Mouse (Mus musculus) CH12.LX (cell line): Measurements from ENCODE around the gene Zfhx3. TPM values are rescaled to one million over a fixed set of nuclear protein-coding genes. Genes with fewer than 3 reads are reported as not detected.

Experiments used
- DNase-seq: peaks from one replicate; pipeline ENCODE4 v3.0.0-alpha.2; 2013; ENCODE audit errors: extremely low read depth
- H3K27ac ChIP-seq: 2 replicates; pipeline ENCODE4 v1.5.1; 2012; ENCODE audit warnings: low read depth, mild to moderate bottlenecking, control low read depth, moderate library complexity; ENCODE audit not compliant: insufficient read depth
- H3K27me3 ChIP-seq: replicated peaks from 2 replicates; pipeline ENCODE3; 2012; ENCODE audit warnings: inconsistent platforms
- H3K36me3 ChIP-seq, 2 experiments: replicated peaks in 1 of 2; 2 replicates each; pipeline versions ENCODE3 to v1.6.1; 2012; ENCODE audit warnings: inconsistent platforms in 1 of 2, low read length in 1 of 2, mild to moderate bottlenecking in 1 of 2, mixed read lengths in 1 of 2, moderate library complexity in 1 of 2; ENCODE audit not compliant: control insufficient read depth in 1 of 2, insufficient read depth in 1 of 2
- H3K4me1 ChIP-seq, 2 experiments: 2 replicates each; pipeline ENCODE4 v1.6.1; 2012; ENCODE audit warnings: inconsistent platforms in 1 of 2, moderate library complexity in 1 of 2; ENCODE audit not compliant: insufficient read depth in 2 of 2, control insufficient read depth in 1 of 2
- H3K4me2 ChIP-seq: 2 replicates; pipeline ENCODE4 v1.6.1; 2012; ENCODE audit warnings: low read depth, mild to moderate bottlenecking, control low read depth; ENCODE audit not compliant: poor library complexity, insufficient read depth, severe bottlenecking
- H3K4me3 ChIP-seq, 3 experiments: fragments of 150-350 bp in 1 of 3; sonication (generic) in 1 of 3; replicated peaks in 1 of 3; 2 replicates each; pipeline versions ENCODE3 to v1.5.1; 2011 to 2012; ENCODE audit warnings: low read depth in 2 of 3, low read length in 2 of 3, mild to moderate bottlenecking in 2 of 3, moderate library complexity in 2 of 3, control low read depth in 1 of 3, improper control_type of control experiment in 1 of 3, inconsistent platforms in 1 of 3, mixed read lengths in 1 of 3; ENCODE audit not compliant: poor library complexity in 1 of 3
- H3K79me2 ChIP-seq: replicated peaks from 2 replicates; pipeline ENCODE4 v1.6.1; 2012; ENCODE audit warnings: mild to moderate bottlenecking, moderate library complexity; ENCODE audit not compliant: control insufficient read depth, poor library complexity, insufficient read depth, severe bottlenecking; ENCODE audit errors: extremely low read depth
- H3K9ac ChIP-seq: 2 replicates; pipeline ENCODE4 v1.6.1; 2012; ENCODE audit warnings: low read depth, mild to moderate bottlenecking, control low read depth, moderate library complexity; ENCODE audit not compliant: insufficient read depth
- H3K9me3 ChIP-seq: replicated peaks from 2 replicates; pipeline ENCODE3; 2012; ENCODE audit warnings: low read length, inconsistent platforms, mixed read lengths
- CHD1 ChIP-seq: IDR thresholded peaks from 2 replicates; pipeline ENCODE4 v1.6.1; 2012; ENCODE audit warnings: low read depth, low read length, improper control_type of control experiment, inconsistent platforms
- CHD2 ChIP-seq: IDR thresholded peaks from 2 replicates; pipeline ENCODE4 v1.6.1; 2011; ENCODE audit warnings: low read length, improper control_type of control experiment
- ELF1 ChIP-seq: IDR thresholded peaks from 2 replicates; pipeline ENCODE4 v1.6.1; 2014; ENCODE audit warnings: low read depth, mild to moderate bottlenecking, inconsistent platforms, low read length, improper control_type of control experiment
- HCFC1 ChIP-seq: IDR thresholded peaks from 2 replicates; pipeline ENCODE4 v1.6.1; 2012; ENCODE audit warnings: low read depth, mild to moderate bottlenecking, inconsistent platforms, low read length, improper control_type of control experiment
- IRF4 ChIP-seq: IDR thresholded peaks from 2 replicates; pipeline ENCODE4 v1.6.1; 2014; ENCODE audit warnings: low read depth, mild to moderate bottlenecking, inconsistent platforms, low read length, improper control_type of control experiment
- KAT2A ChIP-seq: IDR thresholded peaks from 2 replicates; pipeline ENCODE4 v1.6.1; 2012; ENCODE audit warnings: low read length, improper control_type of control experiment, inconsistent platforms; ENCODE audit not compliant: insufficient replicate concordance
- MAX ChIP-seq: IDR thresholded peaks from 2 replicates; pipeline ENCODE4 v1.6.1; 2011; ENCODE audit warnings: low read length, improper control_type of control experiment
- RCOR1 ChIP-seq: conservative IDR thresholded peaks from 2 replicates; pipeline ENCODE4 v1.6.1; 2012; ENCODE audit warnings: low read depth, mild to moderate bottlenecking, inconsistent platforms, low read length, improper control_type of control experiment
- SIN3A ChIP-seq: IDR thresholded peaks from 2 replicates; pipeline ENCODE4 v1.6.1; 2012; ENCODE audit warnings: low read length, improper control_type of control experiment, inconsistent platforms
- SMC3 ChIP-seq: IDR thresholded peaks from 2 replicates; pipeline ENCODE4 v1.6.1; 2011; ENCODE audit warnings: low read depth, low read length, improper control_type of control experiment
- UBTF ChIP-seq: IDR thresholded peaks from 2 replicates; pipeline ENCODE4 v1.6.1; 2012; ENCODE audit warnings: low read depth, mild to moderate bottlenecking, inconsistent platforms, low read length, improper control_type of control experiment, moderate library complexity
- USF2 ChIP-seq: conservative IDR thresholded peaks from 2 replicates; pipeline ENCODE4 v1.6.1; 2011; ENCODE audit warnings: low read depth, low read length, improper control_type of control experiment
- ZC3H11A ChIP-seq: IDR thresholded peaks from 2 replicates; pipeline ENCODE4 v1.6.1; 2012; ENCODE audit warnings: low read depth, mild to moderate bottlenecking, inconsistent platforms, low read length, improper control_type of control experiment
- dilution Hi-C: fragments of 300-500 bp; cut with MboI; formaldehyde crosslinking; loops from 2 replicates; pipeline ENCODE4 v1.14.3; 2020; ENCODE audit warnings: low sequenced_read_pairs; ENCODE audit not compliant: extremely low pct_unique_long_range_greater_than_20kb, extremely low pct_ligation_motif_present
- in situ Hi-C: fragments of 300-500 bp; cut with MboI; formaldehyde crosslinking; loops from 3 replicates; pipeline ENCODE4 v1.14.3; 2019; ENCODE audit warnings: low sequenced_read_pairs, low pct_ligation_motif_present, low pct_unique_long_range_greater_than_20kb, mixed read lengths
- polyA plus RNA-seq: library from polyadenylated mRNA; unstranded; fragments of >175 nt; gene quantifications from 2 replicates; pipeline ENCODE4 v1.2.1, GENCODE M21; 2012; ENCODE audit warnings: low read depth; ENCODE audit not compliant: insufficient read length
- total RNA-seq, 2 experiments: library from RNA; depleted of rRNA; stranded (reverse); fragments of 300-350 nt in 1 of 2; fragments of >200 nt in 1 of 2; gene quantifications; 2 replicates each; pipeline ENCODE4 v1.2.3; 2012 to 2014

Zfhx3 gene
- total and polyA plus RNA-seq, 3 experiments: 0.05 to 0.76 (median 0.68) TPM

GRCm38 (mm10) chr8:108896468-108897346 lies 954.3 kb downstream of the Zfhx3 start:
- no peak for TF ChIP-seq ZC3H11A
- Histone ChIP-seq H3K9me3 (no peaks in the 10 kb centered on the region), H3K9ac (no peak overlapping the region), H3K36me3 (no peaks in the 10 kb centered on the region), H3K4me1 (peaks cover 2 to 4% of the 10 kb centered on the region in 2 experiments; a peak in 3 of 4 replicates), H3K79me2 (no peaks in the 10 kb centered on the region), H3K4me2 (no peak overlapping the region), H3K4me3 (no peak overlapping the region), H3K27ac (no peak overlapping the region), H3K27me3 (no peaks in the 10 kb centered on the region)
- dilution Hi-C loops (no loop called here), in situ Hi-C loops (no loop called here)
- DNase-seq: no peak

GRCm38 (mm10) chr8:108897347-108898100 lies 955.1 kb downstream of the Zfhx3 start:
- dilution Hi-C loops: no loop called here
- Histone ChIP-seq H3K9me3 (no peaks in the 10 kb centered on the region), H3K4me1 (peaks cover 0 to 2% of the 10 kb centered on the region in 2 experiments; a peak in 1 of 4 replicates), H3K4me2 (no peak overlapping the region), H3K27ac (no peak overlapping the region), H3K9ac (no peak overlapping the region), H3K36me3 (no peaks in the 10 kb centered on the region), H3K27me3 (no peaks in the 10 kb centered on the region), H3K4me3 (no peak overlapping the region), H3K79me2 (no peaks in the 10 kb centered on the region)
- no peak for DNase-seq
- TF ChIP-seq CHD1 (no peak), MAX (no peak), CHD2 (no peak), SMC3 (no peak), SIN3A (no peak)
- in situ Hi-C loops: no loop called here

- no peaks in the 10 kb centered on the region for H3K36me3 ChIP-seq
- H3K27ac ChIP-seq: no peak overlapping the region
- no peaks in the 10 kb centered on the region for H3K9me3 ChIP-seq
- H3K4me3 ChIP-seq: no peak overlapping the region
- no peak overlapping the region for H3K9ac ChIP-seq
- in situ Hi-C loops: no loop called here
- H3K4me2 ChIP-seq: no peak overlapping the region
- no peaks in the 10 kb centered on the region for H3K27me3 ChIP-seq
- TF ChIP-seq UBTF (no peak), RCOR1 (no peak), SIN3A (no peak), IRF4 (no peak), HCFC1 (no peak), KAT2A (no peak), ZC3H11A (no peak), ELF1 (no peak), USF2 (no peak)
- TF ChIP-seq, all 38 proteins: peak for 0
- dilution Hi-C loops: no loop called here
- H3K79me2 ChIP-seq: no peaks in the 10 kb centered on the region
- DNase-seq: no peak
- peaks cover 0 to 2% of the 10 kb centered on the region in 2 experiments; a peak in 1 of 4 replicates for H3K4me1 ChIP-seq
These were observed 956.9 kb downstream of the Zfhx3 start for GRCm38 (mm10) chr8:108899251-108899771.
